Mouse (Mus musculus): Measurements from ENCODE around the gene Olfr679.

DNA sequence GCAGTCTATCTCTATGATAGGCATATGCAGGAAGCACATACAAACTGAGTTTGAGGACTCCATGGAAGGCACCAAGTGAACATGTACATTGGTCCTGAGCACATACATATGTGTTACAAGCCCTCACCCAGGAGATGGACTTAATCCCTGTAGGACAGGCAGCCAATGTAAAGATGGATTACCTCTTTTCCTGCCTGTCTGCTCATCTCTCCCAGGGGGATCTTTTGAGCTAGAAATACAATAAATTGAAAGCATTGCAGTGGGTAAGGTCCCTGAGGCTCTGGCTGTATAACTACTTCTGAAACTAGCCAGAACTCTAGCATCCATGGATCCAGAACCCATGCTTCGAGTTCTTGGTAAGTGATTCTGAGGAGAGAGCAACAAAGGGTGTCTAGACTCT lies at the start of gene Olfr679:
- no peak for TF ChIP-seq CTCF (IDR thresholded peaks at IDR 0.05; ENCODE audit: borderline replicate concordance, insufficient read depth, low read length)
- TF ChIP-seq POLR2A (IDR thresholded peaks at IDR 0.05; ENCODE audit: low read depth, low read length): no peak
